Mouse (Mus musculus) hindbrain, postnatal 0 days (tissue): ENCODE data around the gene Tead1. TPM values are rescaled to one million over a fixed set of nuclear protein-coding genes. Genes with fewer than 3 reads are reported as not detected.

Source experiments
- ATAC-seq: fragments of 200-750 bp; cut with Nextera tagmentation; 2 replicates; pipeline ENCODE4 v1.8.0; 2017; ENCODE audit warnings: mild to moderate bottlenecking, moderate TSS enrichment, moderate library complexity
- DNase-seq: peaks from one replicate; pipeline ENCODE4 v3.0.0-alpha.2; 2015; ENCODE audit warnings: low spot score
- H3K27ac ChIP-seq: fragments of 300-500 bp; sonication (generic); 2 replicates; pipeline ENCODE4 v1.5.1; 2014; ENCODE audit warnings: mild to moderate bottlenecking
- H3K27me3 ChIP-seq: fragments of 300-500 bp; sonication (generic); 2 replicates; pipeline ENCODE4 v1.6.1; 2014; ENCODE audit warnings: low read length, mixed read lengths; ENCODE audit not compliant: insufficient read depth
- H3K36me3 ChIP-seq: fragments of 300-500 bp; sonication (generic); 2 replicates; pipeline ENCODE4 v1.6.1; 2014; ENCODE audit warnings: low read length, mixed read lengths; ENCODE audit not compliant: insufficient read depth
- H3K4me1 ChIP-seq: fragments of 300-500 bp; sonication (generic); 2 replicates; pipeline ENCODE4 v1.6.1; 2014; ENCODE audit warnings: antibody characterized with exemption, low read length, mixed read lengths; ENCODE audit not compliant: insufficient read depth
- H3K4me2 ChIP-seq: fragments of 300-500 bp; sonication (generic); 2 replicates; pipeline ENCODE4 v1.6.1; 2014; ENCODE audit warnings: low read depth, mild to moderate bottlenecking, low read length, moderate library complexity, mixed read lengths
- H3K4me3 ChIP-seq: fragments of 300-500 bp; sonication (generic); 2 replicates; pipeline ENCODE4 v1.5.1; 2014; ENCODE audit warnings: low read length
- H3K9ac ChIP-seq: fragments of 300-500 bp; sonication (generic); replicated peaks from 2 replicates; pipeline ENCODE4 v1.6.1; 2014; ENCODE audit warnings: mild to moderate bottlenecking, low read length, moderate library complexity, mixed read lengths
- H3K9me3 ChIP-seq: fragments of 300-500 bp; sonication (generic); 2 replicates; pipeline ENCODE4 v1.6.1; 2016; ENCODE audit warnings: low read length, mixed read lengths
- CTCF ChIP-seq: IDR thresholded peaks from 2 replicates; pipeline ENCODE4 v1.5.1; 2016; ENCODE audit warnings: antibody characterized with exemption, control low read depth, low read depth
- WGBS: fragments of 180-500 bp; shearing (Covaris S2); extraction: QIAGEN DNeasy Blood & Tissue Kit; methylation state at CpG from one replicate; pipeline ENCODE4 v1.1.7; 2014; 5-methylcytosine and 5-hydroxymethylcytosine counted together
- polyA plus RNA-seq: library from polyadenylated mRNA; unstranded; fragments of >200 nt; fragmentation: Nextera tagmentation; extraction: Ambion mirVana; gene quantifications from 2 replicates; pipeline ENCODE4 v1.2.1, GENCODE M21; 2015
- total RNA-seq: library from RNA; depleted of rRNA; stranded (reverse); fragments of >200 nt; gene quantifications from 2 replicates; pipeline ENCODE4 v1.2.3, GENCODE M21; 2014

Gene Tead1
- total and polyA plus RNA-seq, 2 experiments from 2014 or later = 10.2 to 32.4 TPM

GRCm38 (mm10) chr7:112806718-112807400 lies 127.7 kb downstream of the Tead1 start:
- Histone ChIP-seq H3K27me3 (0 out of 2 replicates have a peak, but pooled peaks cover 4% of the 10 kb centered on the region), H3K9me3 (no peaks in the 10 kb centered on the region), H3K27ac (peak overlapping the region; percentile 23; the same call in 1 of the 2 replicates), H3K9ac (no peak overlapping the region), H3K4me3 (no peak overlapping the region), H3K36me3 (no peaks in the 10 kb centered on the region), H3K4me2 (peak overlapping the region; percentile 33; the same call in 1 of the 2 replicates), H3K4me1 (peaks cover 22% of the 10 kb centered on the region)
- 0 out of 2 replicates have a peak, but pooled peaks have one; percentile 10 for ATAC-seq
- 40% methylated on average over 2 of the region's 2 CpGs for WGBS
- TF ChIP-seq CTCF = no peak
- DNase-seq = no peak

GRCm38 (mm10) chr7:112807401-112807751 lies 128.3 kb downstream of the Tead1 start:
- Histone ChIP-seq H3K9ac (no peak overlapping the region), H3K4me3 (no peak overlapping the region), H3K27ac (peak overlapping the region; percentile 23; the same call in 1 of the 2 replicates), H3K9me3 (no peaks in the 10 kb centered on the region), H3K4me2 (peak overlapping the region; percentile 33; the same call in 1 of the 2 replicates), H3K4me1 (peaks cover 22% of the 10 kb centered on the region), H3K36me3 (no peaks in the 10 kb centered on the region), H3K27me3 (0 out of 2 replicates have a peak, but pooled peaks cover 4% of the 10 kb centered on the region)
- TF ChIP-seq CTCF = no peak
- peak; percentile 68 for DNase-seq
- ATAC-seq = 0 out of 2 replicates have a peak, but pooled peaks have one; percentile 55
- WGBS = 16% methylated on average over 6 of the region's 6 CpGs

- DNase-seq = no peak
Observed at GRCm38 (mm10) chr7:112810752-112811151, 131.6 kb downstream of the Tead1 start.

GRCm38 (mm10) chr7:112812037-112812775 lies 133.1 kb downstream of the Tead1 start:
- H3K4me2 ChIP-seq = no peak overlapping the region
- WGBS = 62% methylated on average over 10 of the region's 10 CpGs
- H3K4me1 ChIP-seq = peaks cover 14% of the 10 kb centered on the region
- ATAC-seq = no peak
- H3K9me3 ChIP-seq = no peaks in the 10 kb centered on the region
- TF ChIP-seq CTCF = no peak
- no peaks in the 10 kb centered on the region for H3K27me3 ChIP-seq
- no peaks in the 10 kb centered on the region for H3K36me3 ChIP-seq
- no peak overlapping the region for H3K9ac ChIP-seq
- no peak for DNase-seq
- H3K27ac ChIP-seq = no peak overlapping the region
- no peak overlapping the region for H3K4me3 ChIP-seq

More at GRCm38 (mm10) chr7:112810752-112811151, 131.6 kb downstream of the Tead1 start:
- Histone ChIP-seq H3K27ac (no peak overlapping the region), H3K36me3 (no peaks in the 10 kb centered on the region), H3K4me2 (no peak overlapping the region), H3K4me1 (peaks cover 22% of the 10 kb centered on the region), H3K9me3 (no peaks in the 10 kb centered on the region), H3K4me3 (no peak overlapping the region), H3K27me3 (0 out of 2 replicates have a peak, but pooled peaks cover 4% of the 10 kb centered on the region), H3K9ac (no peak overlapping the region)
- no peak for TF ChIP-seq CTCF
- 38% methylated on average over 7 of the region's 7 CpGs for WGBS
- no peak for ATAC-seq

GRCm38 (mm10) chr7:112813163-112813562 lies 134.0 kb downstream of the Tead1 start:
- Histone ChIP-seq H3K27me3 (no peaks in the 10 kb centered on the region), H3K9me3 (no peaks in the 10 kb centered on the region), H3K27ac (no peak overlapping the region), H3K4me1 (0 out of 2 replicates have a peak, but pooled peaks cover 8% of the 10 kb centered on the region), H3K4me2 (no peak overlapping the region), H3K36me3 (no peaks in the 10 kb centered on the region), H3K4me3 (no peak overlapping the region), H3K9ac (no peak overlapping the region)
- peak; percentile 51 for TF ChIP-seq CTCF
- no peak for DNase-seq
- ATAC-seq = no peak
- 87% methylated on average over 7 of the region's 7 CpGs for WGBS

- Histone ChIP-seq H3K9me3 (no peaks in the 10 kb centered on the region), H3K4me1 (0 out of 2 replicates have a peak, but pooled peaks cover 8% of the 10 kb centered on the region), H3K4me3 (no peak overlapping the region), H3K27ac (no peak overlapping the region), H3K36me3 (no peaks in the 10 kb centered on the region), H3K27me3 (no peaks in the 10 kb centered on the region), H3K9ac (no peak overlapping the region), H3K4me2 (no peak overlapping the region)
- 63% methylated on average over 8 of the region's 8 CpGs for WGBS
- no peak for TF ChIP-seq CTCF
- DNase-seq (no peak), ATAC-seq (no peak)
Observed at GRCm38 (mm10) chr7:112813731-112814306, 134.7 kb downstream of the Tead1 start.
